7 mouse cellular contexts compared by ENCODE assay signal in genomic region chr15:100040541-100041266, GRCm38 (mm10). TPM values are rescaled to one million over a fixed set of nuclear protein-coding genes. Genes with fewer than 3 reads are reported as not detected.
DNase-seq lines count a peak whose midpoint lies in the region; ATAC-seq lines count a peak whose summit lies in the region.

No protein-coding gene starts in this region.

- no peak overlapping the region for H3K27ac ChIP-seq in lung, embryonic 16.5 days (ENCODE audit: low read length)
- H3K27ac ChIP-seq in heart, embryonic 10.5 days = peak overlapping the region; percentile 59
- no peak overlapping the region for H3K27ac ChIP-seq in liver, embryonic 11.5 days (ENCODE audit: low read depth, low read length)

- H3K4me3 ChIP-seq in lung, embryonic 16.5 days (ENCODE audit: low read length) = no peak overlapping the region
- peak overlapping the region; percentile 95 for H3K4me3 ChIP-seq in heart, embryonic 10.5 days
- H3K4me3 ChIP-seq in liver, embryonic 11.5 days (ENCODE audit: low read depth, low read length) = peak overlapping the region; percentile 6; the same call in 1 of the 2 replicates

- no peak for ATAC-seq in lung, embryonic 16.5 days (ENCODE audit: low read depth)
- ATAC-seq in liver, embryonic 11.5 days (replicated peaks; ENCODE audit: low FRiP score) = no peak

- no peak for DNase-seq in lung, adult 18-20 months
- peak; percentile 50 to 51 for DNase-seq in cerebellum, postnatal 10 days
- DNase-seq in heart, embryonic 10.5 days (ENCODE audit: low spot score) = no peak
- no peak for DNase-seq in liver, embryonic 11.5 days (ENCODE audit: low spot score)
- DNase-seq in splenic B cell, adult 2 months (ENCODE audit: low read depth, low spot score) = peak; percentile 43
- no peak for DNase-seq in gastrocnemius, adult 18-20 months (ENCODE audit: low spot score)

- no peaks in the 10 kb centered on the region for H3K9me3 ChIP-seq in lung, embryonic 16.5 days (ENCODE audit: control insufficient read depth, low read length)
- no peaks in the 10 kb centered on the region for H3K9me3 ChIP-seq in heart, embryonic 10.5 days
- H3K9me3 ChIP-seq in liver, embryonic 11.5 days (ENCODE audit: control insufficient read depth, low read length) = no peaks in the 10 kb centered on the region

- 28% methylated on average over 14 of the region's 14 CpGs for WGBS in lung, embryonic 16.5 days
- 25% methylated on average over 14 of the region's 14 CpGs for WGBS in heart, embryonic 10.5 days
- WGBS in liver, embryonic 11.5 days = 27% methylated on average over 14 of the region's 14 CpGs

- peak overlapping the region; percentile 29; the same call in 1 of the 2 replicates for H3K9ac ChIP-seq in lung, embryonic 16.5 days (ENCODE audit: low read length)
- 0 out of 2 replicates have a peak overlapping the region, but pooled peaks have one; percentile 12 for H3K9ac ChIP-seq in liver, embryonic 11.5 days (ENCODE audit: low read depth, low read length)

- peaks cover 23% of the 10 kb centered on the region for H3K4me1 ChIP-seq in lung, embryonic 16.5 days (replicated peaks; ENCODE audit: control insufficient read depth, insufficient read depth, low read length)
- peaks cover 37% of the 10 kb centered on the region for H3K4me1 ChIP-seq in heart, embryonic 10.5 days
- peaks cover 27% of the 10 kb centered on the region for H3K4me1 ChIP-seq in liver, embryonic 11.5 days (replicated peaks; ENCODE audit: control insufficient read depth, insufficient read depth, low read length)

- H3K36me3 ChIP-seq in lung, embryonic 16.5 days (ENCODE audit: control insufficient read depth, insufficient read depth, low read length) = no peaks in the 10 kb centered on the region
- H3K36me3 ChIP-seq in heart, embryonic 10.5 days = peaks cover 2% of the 10 kb centered on the region; the same call in 1 of the 2 replicates
- no peaks in the 10 kb centered on the region for H3K36me3 ChIP-seq in liver, embryonic 11.5 days (ENCODE audit: control insufficient read depth, insufficient read depth, low read length)
- peaks cover 1% of the 10 kb centered on the region; the same call in 1 of the 2 replicates for H3K36me3 ChIP-seq in splenic B cell, adult 2 months (ENCODE audit: control insufficient read depth, insufficient read depth, low read length, poor library complexity, severe bottlenecking)

- peak overlapping the region; percentile 68; the same call in 1 of the 2 replicates for H3K4me2 ChIP-seq in lung, embryonic 16.5 days (ENCODE audit: low read depth, low read length)
- H3K4me2 ChIP-seq in liver, embryonic 11.5 days = peak overlapping the region; percentile 99

- H3K27me3 ChIP-seq in lung, embryonic 16.5 days (ENCODE audit: control insufficient read depth, insufficient read depth, low read depth, low read length) = no peaks in the 10 kb centered on the region
- 0 out of 2 replicates have a peak, but pooled peaks cover 3% of the 10 kb centered on the region for H3K27me3 ChIP-seq in heart, embryonic 10.5 days (ENCODE audit: insufficient read depth, poor library complexity, severe bottlenecking)
- H3K27me3 ChIP-seq in liver, embryonic 11.5 days (replicated peaks; ENCODE audit: control insufficient read depth, insufficient read depth, low read length) = 0 out of 2 replicates have a peak, but pooled peaks cover 2% of the 10 kb centered on the region
- no peaks in the 10 kb centered on the region for H3K27me3 ChIP-seq in splenic B cell, adult 2 months (ENCODE audit: control insufficient read depth, insufficient read depth, low read length, poor library complexity, severe bottlenecking)

RNA-seq across cellular contexts. Expression of gene Dip2b, which starts 2.2 kb away (rescaled TPM):
- 9.6 and 10.4 TPM in 2 replicates for polyA plus RNA-seq in lung, embryonic 16.5 days (2015; fragmentation: Nextera tagmentation; extraction: Ambion mirVana)
- polyA plus RNA-seq in heart, embryonic 10.5 days (2016; fragmentation: Nextera tagmentation; extraction: Ambion mirVana) = 12.2 and 14.0 TPM in 2 replicates
- 10.0 and 10.4 TPM in 2 replicates for polyA plus RNA-seq in liver, embryonic 11.5 days (2014; fragmentation: Nextera tagmentation; extraction: Ambion mirVana)
- 1 to 10 TPM; 5.3 to 5.7 TPM for total RNA-seq in gastrocnemius, adult 18-20 months (2021)

Comparison
In these comparisons a context has a peak if more than half of its experiments do, and no peak if none do; other contexts are left out.
1. DNase-seq: peak in cerebellum, postnatal 10 days (2 of 2) and splenic B cell, adult 2 months (single experiment); none in lung, adult 18-20 months (0 of 2), heart, embryonic 10.5 days (single experiment), liver, embryonic 11.5 days (single experiment) and gastrocnemius, adult 18-20 months (single experiment).